In genomic region chr4:104716506-104716905, GRCm38 (mm10) we compare ENCODE assay signal across 22 mouse cellular contexts. TPM values are rescaled to one million over a fixed set of nuclear protein-coding genes. Genes with fewer than 3 reads are reported as not detected.
DNase-seq lines count a peak whose midpoint lies in the region; ATAC-seq and TF ChIP-seq lines count a peak whose summit lies in the region.
"Had no signal": no experiment of that assay in that cellular context is flagged by ENCODE, and none has a peak within 500 bp of the region (broad histone marks: within the 10 kb centered on the region; RNA-seq: fewer than 3 reads in every experiment).

No protein-coding gene starts in this region.

- DNase-seq in cerebellum, adult 2 months: no peak
- DNase-seq in cerebellum, adult 18-20 months: no peak
- no peak for DNase-seq in frontal cortex, postnatal 25 days (ENCODE audit: low spot score in 2 of 2)
- no peak for DNase-seq in ovary, adult 18-20 months (ENCODE audit: low spot score)
- DNase-seq: adrenal gland, postnatal 10 days; cerebellum, adult 8-10 months; cerebellum, postnatal 14 days; gastrocnemius, adult 2 months; gastrocnemius, postnatal 36 days; heart, adult 18-20 months; heart, postnatal 10 days; heart, postnatal 4 days had no signal

- H3K27me3 ChIP-seq in cerebellum, adult 2 months (ENCODE audit: control insufficient read depth, insufficient read depth, low read length): no peaks in the 10 kb centered on the region
- H3K27me3 ChIP-seq: hindbrain, embryonic 12.5 days had no signal

- TF ChIP-seq POLR2A in cerebellum, adult 2 months (IDR thresholded peaks at IDR 0.05; ENCODE audit: borderline replicate concordance, insufficient read depth, low read length): no peak
- TF ChIP-seq POLR2A in cortical plate, adult 2 months (IDR thresholded peaks at IDR 0.05; ENCODE audit: extremely low read depth, insufficient read depth, low read length): no peak
- TF ChIP-seq POLR2A in olfactory bulb, adult 2 months (IDR thresholded peaks at IDR 0.05; ENCODE audit: insufficient read depth, low read depth, low read length): no peak

- no peak overlapping the region for H3K4me3 ChIP-seq in cerebellum, adult 2 months (replicated peaks; ENCODE audit: insufficient read depth, low read depth, low read length)
- H3K4me3 ChIP-seq in cortical plate, adult 2 months (ENCODE audit: insufficient read depth, low read length): no peak overlapping the region
- no peak overlapping the region for H3K4me3 ChIP-seq in olfactory bulb, adult 2 months (ENCODE audit: insufficient read depth, low read depth, low read length)
- H3K4me3 ChIP-seq: embryonic facial prominence, embryonic 13.5 days; gastrocnemius, adult 2 months; heart, embryonic 10.5 days; hindbrain, embryonic 12.5 days had no signal

- 31% methylated on average over 1 of the region's 1 CpGs for WGBS in cerebellum, adult 2 months
- WGBS in olfactory bulb, adult 2 months: 51% methylated on average over 1 of the region's 1 CpGs

- H3K27ac ChIP-seq in cerebellum, adult 2 months (ENCODE audit: insufficient read depth, low read length): 0 out of 2 replicates have a peak overlapping the region, but pooled peaks have one; percentile 11
- peak overlapping the region; percentile 24; the same call in 1 of the 2 replicates for H3K27ac ChIP-seq in cortical plate, adult 2 months (ENCODE audit: insufficient read depth, low read length)
- H3K27ac ChIP-seq in olfactory bulb, adult 2 months (ENCODE audit: insufficient read depth, low read depth, low read length): peak overlapping the region; percentile 76
- H3K27ac ChIP-seq: embryonic facial prominence, embryonic 13.5 days; gastrocnemius, adult 2 months; heart, embryonic 10.5 days; hindbrain, embryonic 12.5 days had no signal

- TF ChIP-seq CTCF in cerebellum, adult 2 months (IDR thresholded peaks at IDR 0.05; ENCODE audit: borderline replicate concordance, insufficient read depth, low read depth, low read length): no peak
- no peak for TF ChIP-seq CTCF in cortical plate, adult 2 months (IDR thresholded peaks at IDR 0.05; ENCODE audit: extremely low read depth, insufficient read depth, low read length)
- no peak for TF ChIP-seq CTCF in olfactory bulb, adult 2 months (IDR thresholded peaks at IDR 0.05; ENCODE audit: insufficient read depth, low read depth, low read length)

- H3K4me1 ChIP-seq in cerebellum, adult 2 months (ENCODE audit: control insufficient read depth, insufficient read depth, low read length): no peaks in the 10 kb centered on the region
- peaks cover 3% of the 10 kb centered on the region; the same call in 1 of the 2 replicates for H3K4me1 ChIP-seq in cortical plate, adult 2 months (ENCODE audit: control insufficient read depth, insufficient read depth, low read length)
- H3K4me1 ChIP-seq in olfactory bulb, adult 2 months (ENCODE audit: control insufficient read depth, insufficient read depth, low read length): peaks cover 30% of the 10 kb centered on the region

- peak; percentile 55; the same call in 1 of the 2 replicates for ATAC-seq in frontal cortex, adult (ENCODE audit: low TSS enrichment)
- ATAC-seq: hindbrain, embryonic 16.5 days; inflammation-experienced regulatory T-cells, adult 6 months had no signal

RNA-seq across cellular contexts. Expression of gene C8b, which starts 49.6 kb away (rescaled TPM):
- 0.11 TPM in 1 of 2 replicates, not detected in the other for polyA plus RNA-seq in cerebellum, adult 2 months (2012; rRNA removed)
- polyA plus RNA-seq in cortical plate, adult 2 months (2012; rRNA removed): 0.08 and 0.13 TPM in 2 replicates
- polyA plus RNA-seq in olfactory bulb, adult 2 months (2012; ENCODE audit: insufficient read depth, insufficient read length, low replicate concordance, missing spikeins): not detected in 2 replicates
- polyA plus RNA-seq: C2C12; embryonic facial prominence, embryonic 13.5 days; heart, embryonic 14.5 days; hindbrain, embryonic 12.5 days; hindbrain, embryonic 16.5 days; inflammation-experienced regulatory T-cells, adult 6 months had no signal

Comparison
In these comparisons a context has a peak if more than half of its experiments do, and no peak if none do; other contexts are left out.
1. H3K27ac ChIP-seq: peak in every context shown above with its lines; median percentile 76 in olfactory bulb, adult 2 months; 24 in cortical plate, adult 2 months; 11 in cerebellum, adult 2 months.